Mouse (Mus musculus) stomach, embryonic 14.5 days (tissue): ENCODE measurements around the gene Abcb10. TPM values are rescaled to one million over a fixed set of nuclear protein-coding genes. Genes with fewer than 3 reads are reported as not detected.
"Not testable (repeated sequence)": the region's sequence is repeated elsewhere in the genome, so short reads cannot be mapped to it uniquely, and the experiment has no call there.

Source experiments
- ATAC-seq: fragments of 200-750 bp; cut with Nextera tagmentation; 2 replicates; pipeline ENCODE4 v1.8.0; 2017; ENCODE audit warnings: low read depth, moderate TSS enrichment; ENCODE audit not compliant: insufficient number of reproducible peaks, insufficient read depth, low FRiP score
- H3K27ac ChIP-seq: fragments of 300-500 bp; sonication (generic); 2 replicates; pipeline ENCODE4 v1.5.1; 2014; ENCODE audit warnings: mild to moderate bottlenecking, low read length, moderate library complexity, mixed read lengths
- H3K27me3 ChIP-seq: fragments of 300-500 bp; sonication (generic); 2 replicates; pipeline ENCODE4 v1.6.1; 2014; ENCODE audit warnings: low read length, control low read depth, mixed read lengths; ENCODE audit not compliant: control insufficient read depth, insufficient read depth
- H3K36me3 ChIP-seq: fragments of 300-500 bp; sonication (generic); 2 replicates; pipeline ENCODE4 v1.6.1; 2014; ENCODE audit warnings: mild to moderate bottlenecking, control low read depth, low read length, moderate library complexity, mixed read lengths; ENCODE audit not compliant: control insufficient read depth, insufficient read depth
- H3K4me1 ChIP-seq: fragments of 300-500 bp; sonication (generic); 2 replicates; pipeline ENCODE4 v1.6.1; 2014; ENCODE audit warnings: low read length, control low read depth, mixed read lengths; ENCODE audit not compliant: control insufficient read depth, insufficient read depth
- H3K4me2 ChIP-seq: fragments of 300-500 bp; sonication (generic); replicated peaks from 2 replicates; pipeline ENCODE4 v1.6.1; 2014; ENCODE audit warnings: low read depth, low read length, control low read depth
- H3K4me3 ChIP-seq: fragments of 300-500 bp; sonication (generic); 2 replicates; pipeline ENCODE4 v1.5.1; 2014; ENCODE audit warnings: low read depth, low read length, control low read depth
- H3K9ac ChIP-seq: fragments of 300-500 bp; sonication (generic); replicated peaks from 2 replicates; pipeline ENCODE4 v1.6.1; 2014; ENCODE audit warnings: low read depth, mild to moderate bottlenecking, control low read depth, low read length, moderate library complexity, mixed read lengths
- H3K9me3 ChIP-seq: fragments of 300-500 bp; sonication (generic); 2 replicates; pipeline ENCODE4 v1.6.1; 2016; ENCODE audit warnings: low read depth, low read length, control low read depth; ENCODE audit not compliant: control insufficient read depth
- WGBS: fragments of 180-500 bp; shearing (Covaris S2); extraction: QIAGEN DNeasy Blood & Tissue Kit; methylation state at CpG from one replicate; pipeline ENCODE4 v1.1.7; 2014; 5-methylcytosine and 5-hydroxymethylcytosine counted together
- polyA plus RNA-seq: library from polyadenylated mRNA; unstranded; fragments of >200 nt; fragmentation: Nextera tagmentation; extraction: Ambion mirVana; gene quantifications from 2 replicates; pipeline ENCODE4 v1.2.1, GENCODE M21; 2014

Abcb10 gene
- polyA plus RNA-seq, 1 experiment from 2014 or later = 23.8 TPM

DNA sequence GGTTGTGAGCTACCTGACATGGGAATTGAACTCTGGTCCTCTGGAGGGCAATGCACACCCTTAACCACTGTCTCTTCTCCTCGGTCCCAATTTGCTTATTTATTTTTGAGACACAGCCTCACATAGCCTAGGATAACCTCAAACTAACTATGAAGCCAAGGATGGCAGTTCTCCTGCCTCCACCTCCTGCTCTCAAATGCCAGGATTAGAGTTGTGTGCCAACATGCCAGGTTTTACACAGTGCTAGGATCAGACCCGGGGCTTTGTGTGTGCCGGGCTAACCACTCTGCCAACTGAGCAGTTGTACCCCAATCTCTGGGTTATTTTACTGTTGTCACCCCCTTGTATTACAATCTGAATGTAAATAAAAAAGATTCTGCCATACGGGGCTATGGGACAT lies 5.4 kb downstream of the Abcb10 start:
- no peaks in the 10 kb centered on the region for H3K9me3 ChIP-seq
- 90% methylated on average over 4 of the region's 4 CpGs for WGBS
- H3K4me1 ChIP-seq = peaks cover 20% of the 10 kb centered on the region
- no peak overlapping the region for H3K4me2 ChIP-seq
- H3K27ac ChIP-seq = no peak overlapping the region
- H3K27me3 ChIP-seq = no peaks in the 10 kb centered on the region
- no peak for ATAC-seq
- H3K36me3 ChIP-seq = no peaks in the 10 kb centered on the region
- no peak overlapping the region for H3K9ac ChIP-seq
- no peak overlapping the region for H3K4me3 ChIP-seq

DNA sequence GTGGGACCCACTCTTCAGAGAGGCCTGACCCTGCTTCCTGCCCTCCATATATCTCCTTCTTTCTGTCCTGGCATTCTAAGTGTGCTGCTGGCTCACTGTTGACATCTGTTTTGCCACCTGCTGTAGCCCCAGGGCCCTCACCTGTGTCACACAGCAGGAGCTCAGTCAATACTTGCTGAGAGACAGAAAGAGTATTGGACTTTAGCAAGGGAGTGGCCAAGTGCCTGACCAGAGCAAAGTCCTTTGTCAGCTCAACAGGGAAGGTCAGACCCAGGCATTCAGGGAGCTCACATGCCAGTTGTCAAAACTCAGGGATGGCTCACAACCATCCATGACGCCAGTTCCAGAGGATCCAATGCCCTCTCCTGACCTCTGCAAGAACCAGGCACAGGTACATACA lies 9.4 kb downstream of the Abcb10 start:
- no peak for ATAC-seq

DNA sequence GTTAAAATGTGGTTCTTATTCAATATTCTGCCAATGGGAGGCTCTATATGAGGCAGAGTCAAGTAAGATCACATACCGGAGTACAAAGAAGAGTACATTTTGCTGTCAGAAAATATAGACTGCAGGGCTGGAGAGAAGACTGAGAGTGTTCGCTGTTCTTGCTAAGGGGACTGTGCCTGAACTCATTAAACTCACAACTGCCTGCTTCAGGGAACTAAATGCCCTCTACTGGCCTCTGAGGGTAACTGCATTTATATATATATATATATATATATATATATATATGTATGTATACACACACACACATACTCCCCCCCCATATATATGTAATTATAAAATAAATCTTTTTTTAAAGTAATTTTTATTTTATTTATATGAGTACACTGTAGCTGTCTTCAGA lies 16.0 kb downstream of the Abcb10 start:
- Histone ChIP-seq H3K9ac (no peak overlapping the region), H3K27me3 (no peaks in the 10 kb centered on the region), H3K4me2 (no peak overlapping the region), H3K4me3 (no peak overlapping the region), H3K36me3 (peaks cover 15% of the 10 kb centered on the region), H3K9me3 (no peaks in the 10 kb centered on the region), H3K27ac (no peak overlapping the region), H3K4me1 (no peaks in the 10 kb centered on the region)
- ATAC-seq = no peak
- 66% methylated on average over 2 of the region's 2 CpGs for WGBS

More for the DNA sequence above, 9.4 kb downstream of the Abcb10 start:
- peaks cover 3% of the 10 kb centered on the region; the same call in 1 of the 2 replicates for H3K4me1 ChIP-seq
- H3K4me3 ChIP-seq = no peak overlapping the region
- no peak overlapping the region for H3K4me2 ChIP-seq
- H3K27me3 ChIP-seq = no peaks in the 10 kb centered on the region
- WGBS = 89% methylated on average over 1 of the region's 1 CpGs
- H3K9ac ChIP-seq = no peak overlapping the region
- no peaks in the 10 kb centered on the region for H3K36me3 ChIP-seq
- no peak overlapping the region for H3K27ac ChIP-seq
- H3K9me3 ChIP-seq = no peaks in the 10 kb centered on the region

DNA sequence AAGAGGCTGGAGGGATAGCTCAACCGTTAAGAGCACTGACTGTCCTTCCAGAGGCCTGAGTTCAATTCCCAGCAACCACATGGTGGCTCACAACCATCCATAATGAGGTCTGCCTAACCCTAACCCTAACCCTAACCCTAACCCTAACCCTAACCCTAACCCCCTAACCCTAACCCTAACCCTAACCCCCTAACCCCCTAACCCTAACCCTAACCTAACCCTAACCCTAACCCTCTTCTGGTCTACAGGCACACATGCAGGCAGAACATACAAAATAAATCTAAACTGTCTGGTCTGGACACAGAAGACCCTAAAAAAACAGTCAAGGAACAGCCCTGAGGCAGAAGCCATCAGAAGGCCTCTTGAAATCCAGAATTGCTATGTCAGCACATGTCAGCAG lies 21.6 kb downstream of the Abcb10 start:
- Histone ChIP-seq H3K36me3 (peaks cover 29% of the 10 kb centered on the region), H3K9me3 (no peaks in the 10 kb centered on the region), H3K4me1 (no peaks in the 10 kb centered on the region), H3K4me3 (no peak overlapping the region), H3K27ac (no peak overlapping the region), H3K27me3 (no peaks in the 10 kb centered on the region), H3K4me2 (no peak overlapping the region), H3K9ac (no peak overlapping the region)
- ATAC-seq = no peak
- WGBS = 80% methylated on average over 1 of the region's 1 CpGs

DNA sequence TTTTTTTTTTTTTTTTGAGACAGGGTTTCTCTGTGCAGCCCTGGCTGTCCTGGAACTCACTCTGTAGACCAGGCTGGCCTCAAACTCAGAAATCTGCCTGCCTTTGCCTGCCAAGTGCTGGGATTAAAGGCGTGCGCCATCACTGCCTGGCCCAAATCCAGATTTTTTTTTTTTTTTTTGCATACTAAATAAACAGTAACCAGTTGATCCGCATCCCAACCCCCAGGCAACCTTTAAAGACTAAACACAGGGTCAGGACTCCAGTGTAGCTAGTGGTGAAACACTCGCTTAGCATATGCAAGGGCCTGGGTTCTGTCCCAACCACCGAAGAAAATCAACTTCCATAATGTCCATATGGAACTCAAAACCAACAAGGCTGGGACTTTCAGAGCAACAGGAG lies 22.4 kb downstream of the Abcb10 start:
- not testable (repeated sequence) for H3K27me3 ChIP-seq, H3K9ac ChIP-seq, ATAC-seq, H3K9me3 ChIP-seq, H3K27ac ChIP-seq, H3K4me1 ChIP-seq, H3K4me3 ChIP-seq, H3K4me2 ChIP-seq
- H3K36me3 ChIP-seq = peaks cover 24% of the 10 kb centered on the region
- 75% methylated on average over 5 of the region's 5 CpGs for WGBS

DNA sequence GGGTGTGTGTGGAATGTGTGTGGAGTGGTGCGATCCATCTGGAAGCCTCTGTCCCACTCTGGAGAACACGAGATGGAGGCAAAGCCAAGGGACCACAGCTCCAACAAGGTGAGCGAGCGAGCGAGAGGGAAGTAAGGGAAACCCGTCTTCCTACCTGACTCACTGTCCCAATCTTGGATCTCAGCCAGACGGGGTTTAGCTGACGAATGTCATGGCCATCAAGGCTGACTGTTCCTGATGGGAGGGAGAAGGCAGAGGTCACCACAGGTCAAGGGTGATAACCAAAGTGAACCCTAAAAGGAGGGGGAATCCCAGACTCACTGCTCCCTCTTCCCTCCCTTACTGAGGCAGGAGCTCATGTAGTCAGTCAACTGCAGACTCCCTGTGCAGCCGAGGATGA lies 22.9 kb downstream of the Abcb10 start:
- WGBS = 80% methylated on average over 9 of the region's 9 CpGs

DNA sequence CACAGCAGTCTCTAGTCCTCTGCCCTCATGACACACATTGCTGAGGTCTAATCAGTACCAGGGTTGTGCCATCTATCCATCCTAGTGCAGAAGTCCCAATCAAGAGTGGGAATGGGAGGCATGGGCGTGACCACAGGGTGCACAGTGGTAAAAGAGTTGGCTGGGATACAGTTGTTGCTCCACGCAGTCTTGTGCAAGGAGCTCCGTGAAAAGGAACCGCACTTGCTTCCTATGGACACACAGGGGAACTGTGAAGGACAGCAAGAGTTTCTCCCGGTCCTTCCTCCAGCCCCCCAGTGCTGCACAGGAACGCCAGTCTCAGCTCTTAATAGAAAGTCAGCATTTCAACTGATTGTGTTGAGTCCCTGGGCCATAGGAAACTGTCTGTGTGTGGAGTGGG lies 23.4 kb downstream of the Abcb10 start:
- ATAC-seq = no peak

More for the DNA sequence above, 22.9 kb downstream of the Abcb10 start:
- Histone ChIP-seq H3K27me3 (no peaks in the 10 kb centered on the region), H3K27ac (no peak overlapping the region), H3K9me3 (no peaks in the 10 kb centered on the region), H3K9ac (no peak overlapping the region), H3K4me1 (no peaks in the 10 kb centered on the region), H3K36me3 (peaks cover 24% of the 10 kb centered on the region), H3K4me2 (no peak overlapping the region), H3K4me3 (no peak overlapping the region)
- no peak for ATAC-seq

DNA sequence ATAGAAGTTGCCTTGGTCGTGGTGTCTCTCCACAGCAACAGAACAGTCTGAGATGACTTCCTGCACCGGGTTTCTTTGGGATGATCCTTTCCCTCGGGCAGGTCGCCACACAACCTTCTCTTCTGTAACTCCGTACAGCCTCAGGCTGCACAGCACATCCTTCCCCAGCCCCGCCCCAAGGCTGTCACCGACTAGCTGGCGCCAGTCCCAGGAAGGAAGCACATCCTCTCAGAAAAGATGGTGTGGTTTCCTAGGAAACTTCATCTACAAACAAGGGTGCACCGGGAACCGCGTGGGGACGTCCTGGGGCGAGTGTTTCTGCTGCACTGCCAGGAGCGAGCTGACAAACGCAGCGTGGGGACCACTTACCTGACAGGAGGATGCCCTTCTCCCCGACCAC lies 24.8 kb downstream of the Abcb10 start:
- Histone ChIP-seq H3K9me3 (no peaks in the 10 kb centered on the region), H3K27ac (no peak overlapping the region), H3K4me1 (no peaks in the 10 kb centered on the region), H3K4me2 (no peak overlapping the region), H3K9ac (no peak overlapping the region), H3K36me3 (peaks cover 26% of the 10 kb centered on the region), H3K27me3 (no peaks in the 10 kb centered on the region), H3K4me3 (no peak overlapping the region)
- 84% methylated on average over 17 of the region's 17 CpGs for WGBS
- no peak for ATAC-seq

More for the DNA sequence above, 23.4 kb downstream of the Abcb10 start:
- H3K9ac ChIP-seq = no peak overlapping the region
- H3K36me3 ChIP-seq = peaks cover 23% of the 10 kb centered on the region
- H3K4me3 ChIP-seq = no peak overlapping the region
- no peaks in the 10 kb centered on the region for H3K27me3 ChIP-seq
- WGBS = 89% methylated on average over 6 of the region's 6 CpGs
- H3K4me2 ChIP-seq = no peak overlapping the region
- no peaks in the 10 kb centered on the region for H3K4me1 ChIP-seq
- no peaks in the 10 kb centered on the region for H3K9me3 ChIP-seq
- no peak overlapping the region for H3K27ac ChIP-seq

DNA sequence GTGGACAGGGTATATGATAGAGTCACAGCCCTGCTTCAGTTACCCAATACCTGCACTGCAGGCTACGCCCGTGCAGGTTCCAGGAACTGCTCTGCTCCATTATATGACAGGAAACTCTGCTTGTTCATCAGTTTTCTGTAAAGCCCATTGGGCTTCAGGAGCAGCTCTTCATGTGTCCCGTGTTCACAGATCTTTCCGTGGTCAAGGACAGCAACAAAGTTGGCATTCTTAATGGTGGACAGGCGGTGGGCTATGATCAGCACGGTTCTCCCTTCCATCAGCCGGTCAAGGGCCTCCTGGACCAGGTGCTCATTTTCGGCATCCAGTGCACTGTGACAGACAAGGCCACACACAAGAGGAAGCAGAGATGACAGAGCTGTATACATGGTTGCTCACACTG lies 28.7 kb downstream of the Abcb10 start:
- Histone ChIP-seq H3K9ac (no peak overlapping the region), H3K27ac (no peak overlapping the region), H3K9me3 (no peaks in the 10 kb centered on the region), H3K4me3 (no peak overlapping the region), H3K4me1 (0 out of 2 replicates have a peak, but pooled peaks cover 6% of the 10 kb centered on the region), H3K27me3 (no peaks in the 10 kb centered on the region), H3K4me2 (no peak overlapping the region), H3K36me3 (peaks cover 22% of the 10 kb centered on the region; the same call in 1 of the 2 replicates)
- WGBS = 89% methylated on average over 8 of the region's 8 CpGs
- no peak for ATAC-seq
